Mouse (Mus musculus): ENCODE data around the gene Entpd1.

Entpd1 gene

GRCm38 (mm10) chr19:40665778-40666177 is 53.6 kb downstream of the Entpd1 start:
- no peak for DNase-seq (ENCODE audit: low read depth, low spot score)

- no peak for DNase-seq (ENCODE audit: low read depth, low spot score)
These were observed 54.9 kb downstream of the Entpd1 start for GRCm38 (mm10) chr19:40667111-40667510.

- DNase-seq (ENCODE audit: low read depth, low spot score), result no peak
These were observed 63.2 kb downstream of the Entpd1 start for GRCm38 (mm10) chr19:40675329-40675728.

GRCm38 (mm10) chr19:40678087-40678486 is 65.9 kb downstream of the Entpd1 start:
- DNase-seq (ENCODE audit: low read depth, low spot score), result no peak

GRCm38 (mm10) chr19:40678532-40679307 is 66.6 kb downstream of the Entpd1 start:
- DNase-seq (ENCODE audit: low read depth, low spot score), result peak; percentile 54

- DNase-seq (ENCODE audit: low read depth, low spot score), result no peak
These were observed 67.5 kb downstream of the Entpd1 start for GRCm38 (mm10) chr19:40679632-40680031.

GRCm38 (mm10) chr19:40684124-40684523 is 72.0 kb downstream of the Entpd1 start:
- DNase-seq (ENCODE audit: low read depth, low spot score), result peak; percentile 46

- DNase-seq (ENCODE audit: low read depth, low spot score), result no peak
These were observed 72.4 kb downstream of the Entpd1 start for GRCm38 (mm10) chr19:40684566-40684965.

- peak; percentile 67 for DNase-seq (ENCODE audit: low read depth, low spot score)
These were observed 75.2 kb downstream of the Entpd1 start for GRCm38 (mm10) chr19:40687291-40687927.

GRCm38 (mm10) chr19:40693201-40693600 is 81.0 kb downstream of the Entpd1 start:
- no peak for DNase-seq (ENCODE audit: low read depth, low spot score)

- DNase-seq (ENCODE audit: low read depth, low spot score), result no peak
These were observed 84.0 kb downstream of the Entpd1 start for GRCm38 (mm10) chr19:40696116-40696515.

GRCm38 (mm10) chr19:40698103-40698853 is 86.1 kb downstream of the Entpd1 start:
- DNase-seq (ENCODE audit: low read depth, low spot score), result no peak

GRCm38 (mm10) chr19:40699816-40700215 is 87.7 kb downstream of the Entpd1 start:
- DNase-seq (ENCODE audit: low read depth, low spot score), result no peak

GRCm38 (mm10) chr19:40702406-40702805 is 90.2 kb downstream of the Entpd1 start:
- no peak for DNase-seq (ENCODE audit: low read depth, low spot score)

- DNase-seq (ENCODE audit: low read depth, low spot score), result no peak
These were observed 100.9 kb downstream of the Entpd1 start for GRCm38 (mm10) chr19:40712889-40713628.

GRCm38 (mm10) chr19:40714700-40715099 is 102.5 kb downstream of the Entpd1 start:
- DNase-seq (ENCODE audit: low read depth, low spot score), result no peak

- no peak for DNase-seq (ENCODE audit: low read depth, low spot score)
These were observed 104.8 kb downstream of the Entpd1 start for GRCm38 (mm10) chr19:40716981-40717380.

GRCm38 (mm10) chr19:40719439-40720105 is 107.4 kb downstream of the Entpd1 start:
- no peak for DNase-seq (ENCODE audit: low read depth, low spot score)

GRCm38 (mm10) chr19:40720381-40720780 is 108.2 kb downstream of the Entpd1 start:
- DNase-seq (ENCODE audit: low read depth, low spot score), result no peak

GRCm38 (mm10) chr19:40722137-40723038 is 110.2 kb downstream of the Entpd1 start:
- peak; percentile 57 for DNase-seq (ENCODE audit: low read depth, low spot score)
